Mouse (Mus musculus): ENCODE results near the gene H2-Aa. TPM values are rescaled to one million over a fixed set of nuclear protein-coding genes. Genes with fewer than 3 reads are reported as not detected.

H2-Aa gene
- polyA plus RNA-seq, 1 experiment from 2014 or later = 0.73 TPM

GRCm38 (mm10) chr17:34239601-34240041 is 48.0 kb downstream of the H2-Aa start:
- no peaks in the 10 kb centered on the region for H3K36me3 ChIP-seq
- no peak overlapping the region for H3K27ac ChIP-seq
- H3K4me2 ChIP-seq = no peak overlapping the region
- H3K4me3 ChIP-seq = no peak overlapping the region
- peaks cover 6% of the 10 kb centered on the region; the same call in 1 of the 2 replicates for H3K9me3 ChIP-seq
- WGBS = 71% methylated on average over 10 of the region's 10 CpGs
- ATAC-seq (ENCODE audit: insufficient number of reproducible peaks, insufficient read depth, low FRiP score, low TSS enrichment, low read depth) = no peak
- H3K4me1 ChIP-seq = no peaks in the 10 kb centered on the region
- H3K27me3 ChIP-seq = no peaks in the 10 kb centered on the region
- no peak overlapping the region for H3K9ac ChIP-seq

DNA sequence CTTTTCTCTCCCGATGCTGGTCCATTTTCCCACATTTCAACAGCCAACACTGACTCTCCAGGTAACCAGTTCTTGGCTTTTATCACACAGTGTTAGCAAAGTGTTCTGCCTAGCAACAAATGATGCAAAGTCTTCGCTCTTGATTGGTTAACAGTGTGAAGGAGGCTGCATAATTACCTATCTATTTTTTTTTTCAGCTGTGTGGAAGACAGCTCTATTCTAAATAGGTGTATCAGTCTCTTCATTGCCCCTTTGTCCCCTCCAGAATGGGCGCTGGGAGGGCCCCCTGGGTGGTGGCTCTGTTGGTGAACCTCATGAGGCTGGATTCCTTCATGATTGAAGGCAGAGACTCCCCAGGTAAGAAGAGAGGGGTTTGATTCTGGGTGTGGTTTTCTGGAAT is 48.9 kb downstream of the H2-Aa start, which contains the start of gene H2-Ob:
TSS of gene H2-Ob (plus strand) at position 198 of the 400 bp plus-strand sequence.
- no peak within 1 kb of the TSS for H3K9ac ChIP-seq
- H3K36me3 ChIP-seq = no peaks in the 10 kb centered on the region
- 64% methylated on average over 3 of the region's 3 CpGs for WGBS
- H3K4me1 ChIP-seq = no peaks in the 10 kb centered on the region
- H3K9me3 ChIP-seq = peaks cover 6% of the 10 kb centered on the region; the same call in 1 of the 2 replicates
- no peak within 1 kb of the TSS for H3K4me2 ChIP-seq
- H3K27me3 ChIP-seq = no peaks in the 10 kb centered on the region
- ATAC-seq (ENCODE audit: insufficient number of reproducible peaks, insufficient read depth, low FRiP score, low TSS enrichment, low read depth) = no peak
- H3K4me3 ChIP-seq = no peak within 1 kb of the TSS
- H3K27ac ChIP-seq = no peak within 1 kb of the TSS

- Histone ChIP-seq H3K9ac (no peak overlapping the region), H3K4me3 (no peak overlapping the region), H3K27ac (no peak overlapping the region), H3K4me1 (no peaks in the 10 kb centered on the region), H3K9me3 (peaks cover 6% of the 10 kb centered on the region; the same call in 1 of the 2 replicates), H3K36me3 (no peaks in the 10 kb centered on the region), H3K27me3 (no peaks in the 10 kb centered on the region), H3K4me2 (no peak overlapping the region)
- WGBS = 80% methylated on average over 3 of the region's 3 CpGs
- no peak for ATAC-seq (ENCODE audit: insufficient number of reproducible peaks, insufficient read depth, low FRiP score, low TSS enrichment, low read depth)
These were observed 49.9 kb downstream of the H2-Aa start for GRCm38 (mm10) chr17:34237741-34238140.

GRCm38 (mm10) chr17:34236691-34237090 is 50.9 kb downstream of the H2-Aa start:
- Histone ChIP-seq H3K9me3 (peaks cover 3% of the 10 kb centered on the region; the same call in 1 of the 2 replicates), H3K9ac (no peak overlapping the region), H3K27ac (no peak overlapping the region), H3K36me3 (no peaks in the 10 kb centered on the region), H3K4me1 (no peaks in the 10 kb centered on the region), H3K4me2 (no peak overlapping the region), H3K27me3 (no peaks in the 10 kb centered on the region), H3K4me3 (no peak overlapping the region)
- 85% methylated on average over 5 of the region's 5 CpGs for WGBS
- ATAC-seq (ENCODE audit: insufficient number of reproducible peaks, insufficient read depth, low FRiP score, low TSS enrichment, low read depth) = no peak

DNA sequence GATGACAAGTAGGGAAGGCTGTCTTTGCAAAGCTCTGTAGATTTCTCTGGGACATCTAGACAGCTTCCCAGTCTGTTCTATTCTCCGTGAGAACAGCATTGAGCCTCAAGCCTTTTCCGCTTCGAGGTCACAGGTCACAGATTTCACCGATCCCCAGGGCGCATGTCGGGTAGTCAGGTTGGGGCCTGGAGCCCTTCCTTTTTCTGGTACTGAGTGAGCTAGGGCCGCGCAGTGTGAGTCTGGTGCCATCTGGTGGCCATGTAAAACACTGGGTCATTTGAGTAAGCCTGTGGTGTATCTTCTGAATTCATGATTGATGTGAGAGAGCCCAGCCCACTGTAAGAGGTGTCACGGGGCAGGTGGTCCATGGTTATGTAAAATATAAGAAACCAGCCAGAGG is 52.7 kb downstream of the H2-Aa start:
- ATAC-seq (ENCODE audit: insufficient number of reproducible peaks, insufficient read depth, low FRiP score, low TSS enrichment, low read depth) = no peak
- H3K9me3 ChIP-seq = no peaks in the 10 kb centered on the region
- no peak overlapping the region for H3K4me2 ChIP-seq
- no peaks in the 10 kb centered on the region for H3K4me1 ChIP-seq
- H3K27ac ChIP-seq = no peak overlapping the region
- 44% methylated on average over 9 of the region's 9 CpGs for WGBS
- no peaks in the 10 kb centered on the region for H3K36me3 ChIP-seq
- H3K4me3 ChIP-seq = no peak overlapping the region
- H3K9ac ChIP-seq = no peak overlapping the region
- H3K27me3 ChIP-seq = no peaks in the 10 kb centered on the region

Other genes starting within 250 kb of the H2-Aa start
- gene Col11a2, start 248.4 kb downstream of the H2-Aa start, polyA plus RNA-seq (2015; fragmentation: Nextera tagmentation; extraction: Ambion mirVana) = 23.7 and 26.5 TPM in 2 replicates
- 0.48 and 0.65 TPM in 2 replicates for gene H2-Oa, start 195.5 kb downstream of the H2-Aa start, polyA plus RNA-seq (2015; fragmentation: Nextera tagmentation; extraction: Ambion mirVana)
- 17.2 and 17.6 TPM in 2 replicates for gene H2-DMa, start 168.3 kb downstream of the H2-Aa start, polyA plus RNA-seq (2015; fragmentation: Nextera tagmentation; extraction: Ambion mirVana)
- gene Brd2, start 165.2 kb downstream of the H2-Aa start, polyA plus RNA-seq (2015; fragmentation: Nextera tagmentation; extraction: Ambion mirVana) = 122 and 142 TPM in 2 replicates
- gene H2-DMb2, start 144.5 kb downstream of the H2-Aa start, polyA plus RNA-seq (2015; fragmentation: Nextera tagmentation; extraction: Ambion mirVana) = 0.67 and 1.1 TPM in 2 replicates
- 2.0 and 2.6 TPM in 2 replicates for gene H2-DMb1, start 134.8 kb downstream of the H2-Aa start, polyA plus RNA-seq (2015; fragmentation: Nextera tagmentation; extraction: Ambion mirVana)
- 8.4 and 9.5 TPM in 2 replicates for gene Tap1, start 100.3 kb downstream of the H2-Aa start, polyA plus RNA-seq (2015; fragmentation: Nextera tagmentation; extraction: Ambion mirVana)
- gene Psmb9, start 100.1 kb downstream of the H2-Aa start, polyA plus RNA-seq (2015; fragmentation: Nextera tagmentation; extraction: Ambion mirVana) = 2.3 and 3.8 TPM in 2 replicates
- gene Psmb8, start 90.1 kb downstream of the H2-Aa start, polyA plus RNA-seq (2015; fragmentation: Nextera tagmentation; extraction: Ambion mirVana) = 4.3 and 5.7 TPM in 2 replicates
- gene Tap2, start 84.3 kb downstream of the H2-Aa start, polyA plus RNA-seq (2015; fragmentation: Nextera tagmentation; extraction: Ambion mirVana) = 3.5 and 3.7 TPM in 2 replicates
- gene H2-Ob, start 48.9 kb downstream of the H2-Aa start, polyA plus RNA-seq (2015; fragmentation: Nextera tagmentation; extraction: Ambion mirVana) = not detected in 2 replicates
- gene H2-Ab1, start 30.1 kb downstream of the H2-Aa start, polyA plus RNA-seq (2015; fragmentation: Nextera tagmentation; extraction: Ambion mirVana) = 5.3 and 5.6 TPM in 2 replicates
- gene H2-Eb1, start 18.0 kb upstream of the H2-Aa start, polyA plus RNA-seq (2015; fragmentation: Nextera tagmentation; extraction: Ambion mirVana) = 1.3 and 3.4 TPM in 2 replicates
- gene H2-Eb2, start 37.8 kb upstream of the H2-Aa start, polyA plus RNA-seq (2015; fragmentation: Nextera tagmentation; extraction: Ambion mirVana) = not detected in 2 replicates
- gene Btnl2, start 67.0 kb upstream of the H2-Aa start, polyA plus RNA-seq (2015; fragmentation: Nextera tagmentation; extraction: Ambion mirVana) = 0.13 and 0.17 TPM in 2 replicates
- 0.21 TPM in 1 of 2 replicates, not detected in the other for gene Btnl1, start 89.3 kb upstream of the H2-Aa start, polyA plus RNA-seq (2015; fragmentation: Nextera tagmentation; extraction: Ambion mirVana)
- gene BC051142, start 111.0 kb upstream of the H2-Aa start, polyA plus RNA-seq (2015; fragmentation: Nextera tagmentation; extraction: Ambion mirVana) = 0.52 and 0.96 TPM in 2 replicates
- not detected in 2 replicates for gene Btnl4, start 189.5 kb upstream of the H2-Aa start, polyA plus RNA-seq (2015; fragmentation: Nextera tagmentation; extraction: Ambion mirVana)
- gene Btnl6, start 229.5 kb upstream of the H2-Aa start, polyA plus RNA-seq (2015; fragmentation: Nextera tagmentation; extraction: Ambion mirVana) = 0.54 TPM in 1 of 2 replicates, not detected in the other

Measured in embryonic facial prominence, embryonic 13.5 days (tissue).